Mouse (Mus musculus) fibroblast of lung, adult 2 months (primary cell): ENCODE data around the gene Trim50.

Experiments used
- DNase-seq: peaks from one replicate; pipeline ENCODE4 v3.0.0-alpha.2; 2011; ENCODE audit warnings: low read depth

The Trim50 gene

DNA sequence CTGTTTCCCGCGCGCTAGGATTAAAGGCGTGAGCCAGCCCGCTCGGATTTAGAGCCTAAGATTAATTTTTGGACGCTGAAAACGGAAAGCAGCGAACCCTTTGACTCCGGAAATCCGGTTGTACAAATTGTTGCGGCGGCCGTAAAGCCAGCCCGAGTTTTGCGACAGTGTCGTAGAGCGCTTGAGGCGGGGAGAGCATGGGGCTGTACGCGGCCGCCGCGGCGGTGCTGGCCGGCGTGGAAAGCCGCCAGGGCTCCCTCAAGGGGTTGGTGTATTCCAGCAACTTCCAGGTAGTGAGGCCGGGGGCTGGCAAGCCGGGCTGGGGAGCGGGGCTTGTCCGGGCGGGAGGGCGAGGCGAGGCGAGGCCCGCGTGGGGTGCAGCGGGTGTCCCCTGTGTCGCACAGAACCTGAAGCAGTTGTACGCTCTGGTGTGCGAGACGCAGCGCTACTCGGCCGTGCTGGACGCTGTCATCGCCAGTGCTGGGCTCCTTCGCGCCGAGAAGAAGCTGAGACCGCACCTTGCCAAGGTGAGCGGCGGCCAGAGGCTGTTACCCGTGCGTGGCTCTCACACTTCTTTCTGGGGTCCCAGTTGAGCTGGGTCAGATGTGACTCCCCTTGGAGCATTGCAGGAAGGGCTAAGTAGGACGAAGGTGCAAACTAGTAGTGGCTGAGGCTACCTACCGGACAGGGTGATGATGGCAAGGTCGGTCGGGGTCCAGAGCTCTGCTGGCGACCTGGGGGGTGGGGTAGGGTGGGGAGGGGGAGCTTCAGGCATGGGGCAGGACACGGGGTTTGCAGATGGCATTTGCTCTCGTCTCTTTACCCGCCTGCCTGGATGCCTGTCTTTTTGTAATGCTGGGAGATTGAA is 16.9 kb downstream of the Trim50 start, which contains the start of gene Nsun5:
TSS of gene Nsun5 (plus strand) at position 167 of the 868 bp plus-strand sequence.
- peak; percentile 79 for DNase-seq

DNA sequence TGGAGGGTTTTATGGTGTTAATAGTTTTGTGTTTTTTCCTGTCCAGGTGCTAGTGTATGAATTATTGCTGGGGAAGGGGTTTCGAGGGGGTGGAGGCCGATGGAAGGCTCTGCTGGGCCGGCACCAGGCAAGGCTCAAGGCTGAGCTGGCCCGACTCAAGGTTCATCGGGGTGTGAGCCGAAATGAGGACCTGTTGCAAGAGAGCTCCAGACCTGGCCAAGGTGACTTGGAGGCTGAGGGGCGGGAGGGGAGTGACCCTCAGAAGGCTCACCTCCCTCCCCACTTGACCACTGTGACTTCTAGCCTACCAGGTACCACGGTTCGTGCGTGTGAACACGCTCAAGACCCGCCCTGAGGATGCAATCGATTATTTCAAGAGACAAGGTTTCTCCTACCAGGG is 18.1 kb downstream of the Trim50 start:
- DNase-seq = no peak

DNA sequence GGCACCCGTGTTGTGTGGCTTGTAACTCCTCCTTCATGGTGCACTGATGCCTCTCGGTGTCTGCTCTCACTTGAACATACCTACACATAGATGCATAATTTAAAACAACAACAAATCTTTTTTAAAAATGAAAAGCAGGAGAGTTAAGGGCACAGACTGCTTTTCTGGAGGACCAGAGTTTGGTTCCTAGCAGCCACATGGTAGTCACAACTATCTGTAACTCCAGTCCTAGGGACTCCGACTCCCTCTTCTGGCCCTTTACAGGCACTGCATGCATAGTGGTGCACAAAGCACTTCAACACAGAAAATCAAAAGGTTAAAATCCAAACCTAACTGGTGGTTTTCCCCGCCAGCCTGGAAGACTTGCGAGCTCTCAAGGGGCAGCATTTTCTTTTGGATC is 20.5 kb downstream of the Trim50 start:
- DNase-seq = no peak

GRCm38 (mm10) chr5:135375167-135375566 is 22.1 kb downstream of the Trim50 start:
- no peak for DNase-seq

GRCm38 (mm10) chr5:135376341-135376740 is 23.2 kb downstream of the Trim50 start:
- no peak for DNase-seq

GRCm38 (mm10) chr5:135380681-135381080 is 27.6 kb downstream of the Trim50 start:
- DNase-seq = no peak

- no peak for DNase-seq
These were observed 28.3 kb downstream of the Trim50 start for GRCm38 (mm10) chr5:135381356-135381925.

- DNase-seq = no peak
These were observed 29.7 kb downstream of the Trim50 start for GRCm38 (mm10) chr5:135382746-135383145.

DNA sequence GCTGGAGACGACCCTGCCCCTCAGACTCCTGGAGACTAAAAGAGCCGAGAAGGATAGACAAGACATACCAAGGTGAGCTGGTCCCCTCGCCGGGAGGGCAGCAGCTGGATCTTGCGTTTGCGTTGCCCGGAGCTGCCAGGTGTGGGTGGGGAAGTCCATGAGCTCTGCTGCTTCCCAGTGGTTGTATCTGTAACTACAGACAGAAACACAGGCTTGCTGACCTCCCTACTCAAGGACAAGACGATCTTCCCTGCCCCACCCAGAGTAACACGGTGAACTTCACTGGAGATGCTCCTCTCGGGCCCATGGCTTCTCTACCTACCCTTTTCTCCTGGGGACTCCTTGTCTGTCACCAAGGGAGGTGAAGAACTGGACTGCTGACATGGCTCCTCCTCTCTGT is 30.7 kb downstream of the Trim50 start:
- DNase-seq = no peak

GRCm38 (mm10) chr5:135394004-135394823 is 41.1 kb downstream of the Trim50 start, which contains the start of gene Pom121:
Gene Pom121, minus strand, starts transcription at chr5:135394546.
- DNase-seq = peak; percentile 46

- DNase-seq = no peak
These were observed 42.7 kb downstream of the Trim50 start for GRCm38 (mm10) chr5:135395826-135396225.

GRCm38 (mm10) chr5:135399382-135399781 is 46.3 kb downstream of the Trim50 start:
- DNase-seq = no peak

DNA sequence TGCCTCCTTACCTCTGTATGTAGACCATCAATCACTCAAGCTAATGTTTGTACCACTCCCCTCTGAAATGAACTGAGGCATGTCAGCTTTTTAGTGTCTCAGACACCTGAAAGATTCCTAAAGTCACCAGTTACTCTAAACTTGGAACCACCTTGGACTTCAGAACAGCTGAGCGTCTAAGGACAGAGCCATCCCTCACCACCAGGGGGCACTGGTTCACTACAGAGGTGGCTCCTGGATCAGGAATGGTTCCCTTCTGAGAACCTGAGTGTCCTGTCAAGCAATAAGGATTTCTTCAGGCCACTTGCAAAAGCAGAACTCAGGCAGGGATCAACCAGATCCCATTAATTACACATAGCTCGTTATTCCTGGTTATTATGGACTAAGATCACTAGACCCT is 47.1 kb downstream of the Trim50 start:
- DNase-seq = peak; percentile 42

- DNase-seq = no peak
These were observed 51.5 kb downstream of the Trim50 start for GRCm38 (mm10) chr5:135404623-135405022.

- DNase-seq = no peak
These were observed 52.3 kb downstream of the Trim50 start for GRCm38 (mm10) chr5:135405437-135405836.

DNA sequence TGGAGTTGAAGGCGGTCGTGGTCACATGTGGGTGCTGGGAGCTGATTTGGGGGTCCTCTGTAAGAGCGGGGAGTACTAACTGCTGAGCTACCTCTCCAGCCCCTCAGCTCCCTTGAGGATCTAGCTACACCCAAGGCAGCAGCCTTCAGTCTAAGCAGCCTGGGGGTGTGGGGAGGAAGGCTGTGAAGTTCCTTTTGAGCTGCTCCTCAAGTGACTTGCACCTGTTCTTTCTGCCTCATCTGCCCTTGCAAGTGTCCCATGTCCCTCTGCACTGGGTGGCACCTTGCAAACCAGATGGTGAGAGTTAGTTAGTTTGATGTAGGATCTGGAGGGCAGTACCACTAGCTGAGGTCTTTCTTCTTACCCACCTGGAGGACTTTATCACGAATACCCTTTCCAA is 55.0 kb downstream of the Trim50 start:
- no peak for DNase-seq

- DNase-seq = no peak
These were observed 57.2 kb downstream of the Trim50 start for GRCm38 (mm10) chr5:135410266-135410665.
